Mouse (Mus musculus) spleen, adult 2 months (tissue): Measurements from ENCODE around the gene Trip6.

Experiments
- CTCF ChIP-seq: fragments of 200-500 bp; IDR thresholded peaks from 2 replicates; pipeline ENCODE4 v1.5.1; 2011; ENCODE audit warnings: mild to moderate bottlenecking, inconsistent platforms; ENCODE audit not compliant: insufficient read depth, insufficient read length, insufficient replicate concordance; ENCODE audit errors: extremely low read depth
- POLR2A ChIP-seq: fragments of 200-500 bp; IDR thresholded peaks from 2 replicates; pipeline ENCODE4 v1.6.1; 2011; ENCODE audit warnings: low read depth, low read length, inconsistent platforms

DNA sequence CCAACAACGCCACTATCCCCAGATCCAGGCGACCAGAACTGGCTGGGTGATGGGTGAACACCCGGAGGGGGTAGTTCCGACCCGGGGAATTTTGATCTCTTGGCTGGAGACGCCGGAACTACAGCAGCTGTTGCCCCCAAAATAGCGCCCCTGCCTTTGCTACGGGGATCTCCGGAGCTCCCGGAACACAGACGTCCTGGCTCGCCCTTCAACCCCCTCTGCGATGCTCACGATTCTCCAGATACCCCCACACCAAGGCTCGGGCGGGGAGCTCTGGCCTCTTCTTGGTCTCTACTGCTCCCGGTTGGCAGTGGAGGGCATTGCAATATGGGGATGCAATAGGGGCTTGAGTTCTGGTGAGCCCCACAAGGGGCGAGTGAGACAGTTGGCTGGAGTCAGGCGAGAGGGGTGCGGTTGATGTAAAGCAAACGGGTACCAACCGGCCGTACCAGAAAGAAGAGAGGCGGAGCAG is 25.2 kb downstream of the Trip6 start:
- TF ChIP-seq CTCF (peak; percentile 2; the same call in 1 of the 2 replicates), POLR2A (no peak)
